Mouse (Mus musculus) stomach, embryonic 14.5 days (tissue): ENCODE measurements around the gene Rassf2. TPM values are rescaled to one million over a fixed set of nuclear protein-coding genes. Genes with fewer than 3 reads are reported as not detected.

Source experiments
- ATAC-seq: fragments of 200-750 bp; cut with Nextera tagmentation; 2 replicates; pipeline ENCODE4 v1.8.0; 2017; ENCODE audit warnings: low read depth, moderate TSS enrichment; ENCODE audit not compliant: insufficient number of reproducible peaks, insufficient read depth, low FRiP score
- H3K27ac ChIP-seq: fragments of 300-500 bp; sonication (generic); 2 replicates; pipeline ENCODE4 v1.5.1; 2014; ENCODE audit warnings: mild to moderate bottlenecking, low read length, moderate library complexity, mixed read lengths
- H3K27me3 ChIP-seq: fragments of 300-500 bp; sonication (generic); 2 replicates; pipeline ENCODE4 v1.6.1; 2014; ENCODE audit warnings: low read length, control low read depth, mixed read lengths; ENCODE audit not compliant: control insufficient read depth, insufficient read depth
- H3K36me3 ChIP-seq: fragments of 300-500 bp; sonication (generic); 2 replicates; pipeline ENCODE4 v1.6.1; 2014; ENCODE audit warnings: mild to moderate bottlenecking, control low read depth, low read length, moderate library complexity, mixed read lengths; ENCODE audit not compliant: control insufficient read depth, insufficient read depth
- H3K4me1 ChIP-seq: fragments of 300-500 bp; sonication (generic); 2 replicates; pipeline ENCODE4 v1.6.1; 2014; ENCODE audit warnings: low read length, control low read depth, mixed read lengths; ENCODE audit not compliant: control insufficient read depth, insufficient read depth
- H3K4me2 ChIP-seq: fragments of 300-500 bp; sonication (generic); replicated peaks from 2 replicates; pipeline ENCODE4 v1.6.1; 2014; ENCODE audit warnings: low read depth, low read length, control low read depth
- H3K4me3 ChIP-seq: fragments of 300-500 bp; sonication (generic); 2 replicates; pipeline ENCODE4 v1.5.1; 2014; ENCODE audit warnings: low read depth, low read length, control low read depth
- H3K9ac ChIP-seq: fragments of 300-500 bp; sonication (generic); replicated peaks from 2 replicates; pipeline ENCODE4 v1.6.1; 2014; ENCODE audit warnings: low read depth, mild to moderate bottlenecking, control low read depth, low read length, moderate library complexity, mixed read lengths
- H3K9me3 ChIP-seq: fragments of 300-500 bp; sonication (generic); 2 replicates; pipeline ENCODE4 v1.6.1; 2016; ENCODE audit warnings: low read depth, low read length, control low read depth; ENCODE audit not compliant: control insufficient read depth
- WGBS: fragments of 180-500 bp; shearing (Covaris S2); extraction: QIAGEN DNeasy Blood & Tissue Kit; methylation state at CpG from one replicate; pipeline ENCODE4 v1.1.7; 2014; 5-methylcytosine and 5-hydroxymethylcytosine counted together
- polyA plus RNA-seq: library from polyadenylated mRNA; unstranded; fragments of >200 nt; fragmentation: Nextera tagmentation; extraction: Ambion mirVana; gene quantifications from 2 replicates; pipeline ENCODE4 v1.2.1, GENCODE M21; 2014

Rassf2 gene
- polyA plus RNA-seq, 1 experiment from 2014 or later, result 13.8 TPM

DNA sequence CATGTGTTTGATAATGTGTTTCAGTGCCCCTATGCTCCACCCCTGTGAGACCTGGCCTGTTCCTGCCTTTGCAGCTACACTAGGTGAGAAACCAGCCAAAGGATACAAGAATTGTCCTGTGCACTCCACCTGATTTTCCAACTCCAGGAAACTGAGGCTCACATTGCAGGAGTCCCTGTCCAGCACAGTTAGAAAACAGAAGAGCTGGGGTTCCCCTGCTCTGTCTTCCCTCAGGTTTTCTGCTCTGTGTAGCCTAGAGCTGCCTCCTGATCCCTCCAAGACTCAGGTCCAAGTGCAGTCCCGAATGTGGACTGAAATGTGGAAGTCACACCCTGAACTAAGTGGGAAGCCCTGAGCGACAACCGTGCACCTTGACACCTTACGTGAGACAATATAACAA, 76.3 kb downstream of the Rassf2 start:
- peak overlapping the region; percentile 33 for H3K4me2 ChIP-seq

DNA sequence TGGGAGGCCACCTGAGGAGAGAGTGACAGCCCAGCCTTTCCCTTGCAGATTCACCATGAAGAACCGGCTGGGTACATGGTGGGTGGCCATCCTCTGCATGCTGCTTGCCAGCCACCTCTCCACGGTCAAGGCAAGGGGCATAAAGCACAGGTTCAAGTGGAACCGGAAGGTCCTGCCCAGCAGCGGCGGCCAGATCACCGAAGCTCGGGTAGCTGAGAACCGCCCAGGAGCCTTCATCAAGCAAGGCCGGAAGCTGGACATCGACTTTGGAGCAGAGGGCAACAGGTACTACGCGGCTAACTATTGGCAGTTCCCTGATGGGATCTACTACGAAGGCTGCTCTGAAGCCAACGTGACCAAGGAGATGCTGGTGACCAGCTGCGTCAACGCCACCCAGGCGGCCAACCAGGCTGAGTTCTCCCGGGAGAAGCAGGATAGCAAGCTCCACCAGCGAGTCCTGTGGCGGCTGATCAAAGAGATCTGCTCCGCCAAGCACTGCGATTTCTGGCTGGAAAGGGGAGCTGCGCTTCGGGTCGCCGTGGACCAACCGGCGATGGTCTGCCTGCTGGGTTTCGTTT, 77.0 kb downstream of the Rassf2 start:
- 12% methylated on average over 29 of the region's 29 CpGs for WGBS
- Histone ChIP-seq H3K4me1 (no peaks in the 10 kb centered on the region), H3K36me3 (no peaks in the 10 kb centered on the region), H3K4me3 (0 out of 2 replicates have a peak overlapping the region, but pooled peaks have one; percentile 6), H3K27ac (no peak overlapping the region), H3K4me2 (peak overlapping the region; percentile 33), H3K9ac (no peak overlapping the region), H3K27me3 (peaks cover 5% of the 10 kb centered on the region; the same call in 1 of the 2 replicates), H3K9me3 (no peaks in the 10 kb centered on the region)
- no peak; the same call in 1 of the 2 replicates for ATAC-seq

More for the DNA sequence above, 76.3 kb downstream of the Rassf2 start:
- WGBS, result 86% methylated on average over 4 of the region's 4 CpGs
- no peak overlapping the region for H3K27ac ChIP-seq
- H3K9ac ChIP-seq, result no peak overlapping the region
- 0 out of 2 replicates have a peak overlapping the region, but pooled peaks have one; percentile 6 for H3K4me3 ChIP-seq
- peaks cover 5% of the 10 kb centered on the region; the same call in 1 of the 2 replicates for H3K27me3 ChIP-seq
- no peaks in the 10 kb centered on the region for H3K4me1 ChIP-seq
- H3K9me3 ChIP-seq, result no peaks in the 10 kb centered on the region
- no peaks in the 10 kb centered on the region for H3K36me3 ChIP-seq
- no peak for ATAC-seq

DNA sequence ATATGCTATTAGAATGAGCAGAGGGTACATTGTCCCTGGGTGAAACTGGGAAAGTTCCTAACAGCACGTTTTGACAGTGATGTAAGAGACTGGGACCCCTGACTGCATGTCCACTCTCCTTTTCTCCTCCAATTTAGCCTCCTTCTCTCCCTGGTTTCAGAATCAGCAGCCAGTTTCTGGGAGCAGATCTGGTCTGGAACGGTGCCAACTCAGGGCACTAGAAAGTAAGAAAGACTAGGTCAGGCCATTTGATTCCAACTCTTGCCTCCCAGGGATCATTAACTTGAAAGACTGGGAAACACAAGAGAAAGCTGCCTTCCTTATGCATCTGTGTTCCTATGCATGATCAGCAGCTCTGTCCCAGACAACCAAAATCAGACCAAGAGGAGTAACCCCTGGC, 77.6 kb downstream of the Rassf2 start:
- peak overlapping the region; percentile 10; the same call in 1 of the 2 replicates for H3K4me2 ChIP-seq

DNA sequence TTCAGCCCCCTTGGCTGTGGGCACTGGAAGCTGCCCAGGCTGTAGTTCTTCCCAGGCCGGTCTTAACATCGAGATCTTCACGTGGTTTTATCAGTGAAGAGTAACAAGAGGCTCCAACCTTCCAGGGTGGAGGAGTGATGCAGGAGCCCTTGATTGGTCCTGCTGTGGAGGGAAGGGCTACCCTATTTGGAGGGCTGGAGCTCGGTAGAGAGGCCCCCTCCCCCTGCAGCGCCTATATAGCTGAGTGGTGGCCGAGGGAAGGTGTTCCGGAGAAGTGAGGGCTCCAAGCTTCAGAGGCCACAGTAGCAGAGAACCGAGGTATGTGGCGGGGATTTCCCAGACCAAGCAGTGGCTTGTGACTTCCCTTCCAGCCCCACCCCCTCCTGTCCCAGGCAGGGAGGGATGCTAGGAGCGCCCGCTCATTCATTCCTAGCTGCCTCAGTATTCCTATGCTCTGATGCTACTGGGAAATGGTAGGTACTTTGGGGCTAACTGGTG, 79.4 kb downstream of the Rassf2 start, which contains the start of gene Prnd:
Gene Prnd, plus strand, starts transcription at position 264 of the 498 bp plus-strand sequence.
- H3K36me3 ChIP-seq, result no peaks in the 10 kb centered on the region
- ATAC-seq, result peak; percentile 26
- no peaks in the 10 kb centered on the region for H3K4me1 ChIP-seq
- 10% methylated on average over 11 of the region's 11 CpGs for WGBS
- H3K4me3 ChIP-seq, result 0 out of 2 replicates have a peak within 1 kb of the TSS, but pooled peaks have one; percentile 0
- no peak within 1 kb of the TSS for H3K27ac ChIP-seq
- peaks cover 5% of the 10 kb centered on the region; the same call in 1 of the 2 replicates for H3K27me3 ChIP-seq
- H3K4me2 ChIP-seq, result no peak within 1 kb of the TSS
- H3K9me3 ChIP-seq, result no peaks in the 10 kb centered on the region
- H3K9ac ChIP-seq, result no peak within 1 kb of the TSS

More for the DNA sequence above, 77.6 kb downstream of the Rassf2 start:
- no peaks in the 10 kb centered on the region for H3K36me3 ChIP-seq
- no peak overlapping the region for H3K27ac ChIP-seq
- WGBS, result 53% methylated on average over 2 of the region's 2 CpGs
- H3K9me3 ChIP-seq, result no peaks in the 10 kb centered on the region
- no peaks in the 10 kb centered on the region for H3K4me1 ChIP-seq
- H3K27me3 ChIP-seq, result peaks cover 5% of the 10 kb centered on the region; the same call in 1 of the 2 replicates
- H3K9ac ChIP-seq, result no peak overlapping the region
- no peak overlapping the region for H3K4me3 ChIP-seq
- ATAC-seq, result no peak

DNA sequence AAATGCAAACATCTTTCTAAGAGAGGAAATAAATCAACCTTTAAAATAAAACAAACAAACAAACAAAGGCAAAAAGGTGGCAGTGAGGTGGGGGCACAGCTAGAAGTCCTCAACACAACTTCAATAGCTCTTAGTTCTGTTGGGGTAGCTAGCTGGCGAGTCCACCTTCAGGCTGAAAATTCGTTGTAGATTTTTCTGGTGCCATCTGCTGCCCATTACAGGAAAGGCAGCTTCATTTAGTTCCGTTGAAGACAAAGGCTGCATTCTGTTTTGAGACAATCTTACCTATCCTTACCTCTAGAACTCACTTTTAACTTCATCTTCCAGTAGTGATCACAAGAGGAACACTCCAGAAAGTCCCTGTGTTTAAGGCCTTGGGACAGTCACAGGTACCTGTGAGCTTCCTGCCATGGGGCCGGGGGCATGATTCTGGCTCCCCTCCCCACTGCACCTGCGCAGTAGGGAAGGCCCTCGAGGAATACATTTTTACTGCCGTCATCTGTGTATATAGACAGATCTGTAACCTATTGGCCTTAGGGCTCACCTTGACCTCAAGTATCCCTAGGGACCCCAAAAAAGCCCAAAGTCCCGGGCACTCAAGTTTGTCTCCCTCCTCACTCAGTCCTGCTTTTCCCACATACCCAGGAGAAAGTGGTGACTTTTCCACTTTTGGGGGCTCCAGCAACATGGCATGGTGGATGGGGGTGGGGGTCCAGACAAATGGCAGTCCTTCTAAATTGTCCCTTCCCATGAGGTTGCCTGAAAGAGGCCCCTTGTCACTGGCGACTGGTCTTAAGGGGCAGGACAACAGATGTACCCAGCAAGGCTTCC, 80.1 kb downstream of the Rassf2 start:
- WGBS, result 38% methylated on average over 9 of the region's 9 CpGs
- no peak overlapping the region for H3K9ac ChIP-seq

DNA sequence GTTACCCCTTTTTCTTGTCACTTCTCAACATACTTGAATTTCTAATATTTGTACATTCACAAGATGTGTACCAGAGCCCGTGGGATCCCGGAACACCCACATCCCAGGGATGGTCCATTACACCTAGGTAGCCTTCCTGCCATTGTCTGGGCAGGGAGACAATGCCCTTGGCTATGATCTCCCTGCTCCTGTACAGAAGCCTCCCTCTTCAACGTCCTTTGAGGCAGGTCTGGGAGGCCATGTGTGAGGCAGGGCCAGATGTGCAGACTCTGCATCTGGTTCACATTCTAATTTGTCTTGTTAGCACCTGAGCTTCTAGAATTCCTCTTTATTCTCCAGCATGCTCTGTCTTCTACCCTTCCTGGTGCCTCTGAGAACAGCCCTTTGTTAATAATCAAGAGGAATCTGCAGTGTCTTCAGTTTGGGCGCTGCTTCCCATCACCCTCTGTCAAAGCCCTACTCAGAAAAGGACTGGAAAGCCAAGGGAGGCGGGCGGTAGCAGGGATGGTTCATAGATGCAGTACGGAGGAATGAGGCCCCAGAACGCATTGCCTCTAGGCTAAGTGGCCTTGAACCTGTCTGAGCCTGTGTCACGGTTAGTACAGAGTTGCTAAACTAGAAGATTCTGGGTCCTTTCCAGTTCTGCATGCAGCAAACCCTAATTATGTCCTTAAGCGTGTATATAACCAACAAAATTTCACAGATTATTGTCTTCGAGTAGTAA, 81.0 kb downstream of the Rassf2 start:
- Histone ChIP-seq H3K4me3 (no peak overlapping the region), H3K36me3 (no peaks in the 10 kb centered on the region), H3K9ac (no peak overlapping the region), H3K4me2 (no peak overlapping the region), H3K27ac (no peak overlapping the region), H3K9me3 (no peaks in the 10 kb centered on the region), H3K4me1 (no peaks in the 10 kb centered on the region), H3K27me3 (peaks cover 5% of the 10 kb centered on the region; the same call in 1 of the 2 replicates)
- no peak for ATAC-seq
- WGBS, result 70% methylated on average over 11 of the region's 11 CpGs

More for the DNA sequence above, 80.1 kb downstream of the Rassf2 start:
- Histone ChIP-seq H3K9me3 (no peaks in the 10 kb centered on the region), H3K36me3 (no peaks in the 10 kb centered on the region), H3K27ac (no peak overlapping the region), H3K4me3 (no peak overlapping the region), H3K27me3 (peaks cover 5% of the 10 kb centered on the region; the same call in 1 of the 2 replicates), H3K4me1 (no peaks in the 10 kb centered on the region), H3K4me2 (no peak overlapping the region)
- no peak for ATAC-seq

DNA sequence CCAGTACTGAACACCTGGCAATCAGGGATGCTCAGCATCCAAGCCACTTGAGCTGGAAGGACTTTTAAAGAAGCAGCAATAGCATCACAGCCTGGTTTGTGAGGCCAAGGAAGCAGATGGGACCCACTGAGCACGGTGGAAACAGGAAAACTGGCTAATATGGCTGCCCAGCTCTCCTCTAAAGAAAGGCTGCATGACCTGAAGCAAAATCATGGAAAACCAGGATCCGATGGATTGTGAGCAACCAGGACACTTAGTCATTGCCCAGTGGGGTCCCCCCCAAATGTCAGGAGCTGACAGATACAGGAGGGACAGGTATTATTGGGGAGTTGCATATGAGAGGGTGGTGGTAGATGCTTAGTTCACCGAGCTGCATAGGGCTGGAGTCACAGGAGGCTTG, 81.9 kb downstream of the Rassf2 start:
- H3K27me3 ChIP-seq, result 0 out of 2 replicates have a peak, but pooled peaks cover under 1% of the 10 kb centered on the region
- H3K9me3 ChIP-seq, result no peaks in the 10 kb centered on the region
- H3K36me3 ChIP-seq, result no peaks in the 10 kb centered on the region
- no peak overlapping the region for H3K27ac ChIP-seq
- H3K4me1 ChIP-seq, result no peaks in the 10 kb centered on the region
- no peak overlapping the region for H3K9ac ChIP-seq
- ATAC-seq, result no peak
- no peak overlapping the region for H3K4me3 ChIP-seq
- no peak overlapping the region for H3K4me2 ChIP-seq
- 84% methylated on average over 3 of the region's 3 CpGs for WGBS

DNA sequence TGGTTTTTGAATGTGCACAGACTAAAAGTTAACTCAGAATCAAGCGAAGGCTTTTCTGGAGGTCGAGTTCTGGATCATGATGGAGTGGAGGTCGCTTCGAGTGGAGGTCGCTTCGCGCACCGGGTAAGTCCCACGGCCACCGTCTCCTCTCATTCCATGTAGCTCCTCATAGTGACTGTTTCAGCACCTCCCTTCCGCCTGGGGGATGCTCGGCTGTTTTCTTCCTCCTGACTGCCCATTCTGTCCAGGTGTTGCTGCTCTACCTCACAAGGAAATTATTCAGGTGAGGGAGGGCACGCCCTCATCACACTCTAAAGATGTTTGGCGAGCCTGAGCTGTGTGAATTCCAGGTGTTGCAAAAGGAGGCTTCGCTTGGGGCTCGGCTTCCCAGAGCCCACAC, 83.7 kb downstream of the Rassf2 start:
- Histone ChIP-seq H3K4me1 (no peaks in the 10 kb centered on the region), H3K4me3 (no peak overlapping the region), H3K9me3 (no peaks in the 10 kb centered on the region), H3K36me3 (no peaks in the 10 kb centered on the region), H3K27ac (no peak overlapping the region), H3K9ac (no peak overlapping the region), H3K27me3 (no peaks in the 10 kb centered on the region), H3K4me2 (no peak overlapping the region)
- 82% methylated on average over 16 of the region's 16 CpGs for WGBS
- ATAC-seq, result no peak
